Mouse (Mus musculus): ENCODE measurements around the gene Jun.

DNA sequence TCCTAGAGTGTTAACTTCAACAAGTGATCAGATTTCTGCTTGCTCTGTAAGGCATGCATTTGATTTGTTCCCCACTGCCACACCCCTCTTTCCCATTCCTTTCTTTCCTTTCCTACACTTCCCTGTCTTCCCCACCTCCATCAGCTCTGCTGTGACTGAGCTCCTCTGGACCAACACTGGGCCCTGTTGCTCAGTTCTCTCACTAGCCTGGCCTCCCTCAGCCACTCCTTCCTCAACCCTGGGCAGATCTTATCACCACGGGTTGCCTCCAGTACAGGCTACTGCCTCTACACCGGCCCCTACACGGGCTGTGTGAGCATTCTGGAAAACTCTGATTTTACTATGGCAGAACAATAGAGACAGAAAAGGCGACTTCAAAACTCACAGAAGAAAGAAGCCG is 18.4 kb upstream of the Jun start:
- TF ChIP-seq MAFK (IDR thresholded peaks at IDR 0.05; ENCODE audit: insufficient read depth, low read depth, low read length) (no peak), CHD2 (IDR thresholded peaks at IDR 0.05; ENCODE audit: low read depth, low read length) (no peak), HCFC1 (IDR thresholded peaks at IDR 0.05; ENCODE audit: borderline replicate concordance, insufficient read depth, low read length) (no peak), ZC3H11A (IDR thresholded peaks at IDR 0.05; ENCODE audit: borderline replicate concordance, low read depth, low read length) (no peak), ZNF384 (IDR thresholded peaks at IDR 0.05; ENCODE audit: low read depth, low read length) (no peak)

Measured in ES-E14 (cell line).